Mouse (Mus musculus) cerebellum, adult 8-10 months (tissue): ENCODE measurements around the gene Bfar.
"Not testable (repeated sequence)": the region's sequence is repeated elsewhere in the genome, so short reads cannot be mapped to it uniquely, and the experiment has no call there.

Experiments used
- DNase-seq: peaks from one replicate; pipeline ENCODE4 v3.0.0; 2022

Gene Bfar

DNA sequence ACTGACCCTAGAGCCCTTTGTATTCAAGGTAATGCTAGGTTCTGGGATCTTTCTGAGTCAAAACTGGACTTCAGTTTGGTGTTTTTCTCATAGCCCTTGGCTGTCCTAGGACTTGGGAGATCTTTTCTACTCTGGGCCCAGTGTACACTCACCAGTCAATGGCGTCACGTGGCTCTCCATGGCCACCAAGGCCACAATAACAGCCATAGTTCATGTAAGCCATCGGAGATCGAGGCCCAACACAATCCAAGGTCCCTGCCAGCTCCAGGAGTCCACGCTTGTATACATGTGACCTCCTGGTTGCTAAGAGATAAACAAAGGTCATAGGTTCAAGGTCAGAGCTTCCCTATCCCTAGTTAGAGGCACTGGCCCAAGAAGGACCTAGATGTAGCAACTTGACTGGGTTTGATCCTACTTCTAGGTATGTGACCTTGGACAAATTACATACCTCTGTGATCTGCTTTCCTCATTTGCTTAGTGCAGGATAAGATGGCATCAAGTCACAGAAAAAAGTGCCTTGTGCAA lies 56.2 kb downstream of the Bfar start:
- no peak for DNase-seq

DNA sequence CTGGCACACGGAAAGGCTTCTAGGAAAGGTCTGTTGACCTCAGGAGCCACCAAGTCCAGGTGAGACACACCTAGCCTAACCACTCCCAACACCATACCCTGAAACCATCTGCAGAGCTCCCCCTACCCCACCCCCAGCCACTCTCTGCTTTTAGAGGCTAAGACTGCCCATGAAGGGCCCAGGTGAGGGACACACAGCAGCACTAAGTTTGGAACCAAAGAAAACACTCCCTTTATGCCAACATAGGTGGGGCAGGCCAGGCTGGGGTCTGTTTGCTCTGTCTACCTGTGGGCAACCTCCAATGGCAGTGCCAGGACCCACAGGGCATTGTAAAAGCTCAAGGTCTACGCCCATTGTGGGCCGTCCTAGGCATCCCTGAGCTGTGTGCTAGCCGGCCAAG lies 57.8 kb downstream of the Bfar start:
- no peak for DNase-seq

DNA sequence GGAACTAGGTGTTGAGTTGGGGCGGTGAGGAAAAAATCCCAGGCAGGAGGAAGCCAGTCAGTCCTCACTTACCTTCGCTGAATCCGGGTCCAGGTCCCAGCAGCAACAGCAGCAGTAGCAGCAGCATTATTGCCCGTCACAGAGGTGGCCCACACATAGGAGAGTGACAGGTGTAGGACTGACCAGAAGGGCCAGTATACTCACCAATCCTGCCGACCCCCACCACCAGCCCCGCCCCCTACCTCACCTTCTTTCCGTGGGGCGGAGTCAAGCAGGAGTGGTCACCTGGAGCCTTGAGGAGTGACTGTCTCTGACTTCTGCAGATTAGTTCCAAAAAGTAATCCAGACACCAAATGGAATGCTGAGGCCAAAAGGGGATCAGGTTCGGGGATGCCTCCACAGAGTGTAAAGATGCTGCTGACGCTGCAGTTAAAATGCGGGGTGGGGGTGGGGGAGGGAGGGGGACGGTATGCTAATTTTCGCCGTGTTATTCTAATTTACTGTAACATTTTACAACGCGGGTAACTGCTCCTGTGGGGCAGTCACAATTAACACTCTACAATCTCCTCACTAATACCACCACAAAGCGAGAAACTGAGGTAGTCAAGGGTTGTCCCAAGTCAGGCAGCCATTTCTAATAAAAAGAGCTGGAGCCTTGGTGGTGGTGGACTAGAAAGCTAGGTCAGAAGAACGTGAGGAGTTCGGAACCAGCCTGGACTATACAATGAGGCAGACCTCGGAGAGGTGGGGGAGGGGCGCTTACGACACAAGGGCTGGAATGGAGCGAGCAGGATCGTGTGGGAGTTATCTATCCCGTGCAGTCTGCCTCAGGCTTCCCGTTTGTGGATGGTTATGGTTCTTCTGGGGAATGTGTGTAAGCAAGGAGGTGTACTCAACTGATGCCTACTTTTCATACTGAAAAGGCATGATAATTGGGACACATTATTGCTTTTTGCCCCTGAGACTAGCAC lies 58.9 kb downstream of the Bfar start, which contains the start of gene Pla2g10:
Gene Pla2g10 (minus strand): TSS at position 699 of the 971 bp plus-strand sequence.
- DNase-seq: no peak

DNA sequence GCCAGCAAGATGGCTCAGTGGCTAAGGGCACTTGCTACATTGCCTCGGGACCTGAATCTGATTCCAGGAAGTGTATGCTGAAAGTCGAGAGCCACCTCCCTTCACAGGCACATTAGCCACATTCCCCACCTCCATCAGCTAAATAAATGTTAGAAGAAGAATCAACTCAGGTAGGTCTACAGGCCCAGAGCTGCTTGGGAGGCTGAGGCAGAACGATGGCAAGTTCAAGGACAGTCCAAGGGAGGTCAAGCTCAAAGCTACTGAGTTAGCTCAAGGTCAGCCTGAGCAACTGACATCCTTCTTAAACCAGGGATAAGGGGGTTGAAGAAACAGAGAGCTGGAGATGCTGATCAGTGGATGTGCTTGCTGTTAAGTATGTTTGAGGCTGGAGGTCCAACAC lies 61.1 kb downstream of the Bfar start:
- DNase-seq: no peak

DNA sequence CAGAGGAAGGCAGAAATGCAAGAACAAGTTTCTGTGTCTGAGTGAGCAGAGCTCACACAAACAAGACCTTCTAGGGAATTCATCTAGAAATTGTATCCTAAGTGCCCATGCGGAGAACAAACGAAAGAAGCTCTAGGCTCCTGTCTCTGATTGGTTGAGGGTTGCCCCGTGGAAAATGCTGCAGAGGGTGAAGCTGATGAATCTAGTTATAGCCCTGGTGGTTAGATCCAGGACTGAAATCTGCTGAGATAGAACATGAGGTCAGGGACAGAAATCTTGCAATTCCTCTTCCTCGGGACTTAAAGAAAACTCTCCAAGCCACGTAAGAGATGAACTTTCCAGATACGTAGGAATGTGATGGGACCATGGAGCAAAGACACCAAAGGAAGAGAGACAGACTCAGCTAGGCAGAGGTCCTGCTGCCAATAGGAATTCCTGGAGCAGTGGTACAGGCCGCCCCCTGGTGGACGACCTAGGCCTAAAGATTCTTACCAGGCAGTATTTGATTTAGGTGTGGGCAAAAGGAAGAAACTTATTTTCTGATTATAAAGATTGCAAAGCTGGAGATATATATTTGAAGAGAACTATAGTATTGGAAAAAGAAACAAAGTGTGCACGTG lies 62.0 kb downstream of the Bfar start:
- peak; percentile 67 for DNase-seq

DNA sequence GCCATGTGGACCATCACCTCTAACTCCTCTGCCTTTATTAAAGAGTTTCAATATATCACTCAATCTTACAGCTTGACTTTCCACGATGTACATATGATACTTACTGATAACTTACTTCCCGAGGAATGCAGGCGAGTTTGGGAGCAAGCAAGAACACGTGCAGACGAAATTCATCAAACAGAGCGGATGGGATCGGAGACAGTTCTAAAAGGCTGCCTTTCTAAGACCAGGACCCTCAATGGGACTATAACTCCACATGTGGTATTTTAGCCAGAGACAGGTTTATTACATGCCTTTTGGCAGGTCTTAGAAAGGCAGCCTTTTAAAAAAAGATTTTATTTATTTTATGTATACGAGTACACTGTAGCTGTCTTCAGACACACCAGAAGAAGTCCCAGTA lies 64.3 kb downstream of the Bfar start:
- no peak for DNase-seq

DNA sequence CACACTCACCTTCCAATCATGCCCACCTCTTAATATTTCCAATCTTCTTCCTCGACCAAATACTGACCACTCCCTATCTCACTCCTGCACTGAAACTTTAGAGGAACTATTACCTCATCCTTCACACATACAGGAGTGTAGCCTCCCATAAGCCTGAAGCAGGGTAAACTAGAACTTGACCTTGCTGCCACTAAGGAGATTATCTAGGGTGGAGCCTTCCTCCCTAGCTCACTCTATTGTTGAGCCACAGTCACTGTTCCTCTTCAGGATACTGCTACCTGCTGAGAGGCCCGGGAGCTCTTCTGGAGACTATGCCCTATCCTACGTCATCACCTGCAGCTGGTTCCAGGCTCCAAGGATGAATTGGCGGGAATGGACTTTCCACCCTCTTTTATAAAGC lies 67.4 kb downstream of the Bfar start:
- DNase-seq: not testable (repeated sequence)

DNA sequence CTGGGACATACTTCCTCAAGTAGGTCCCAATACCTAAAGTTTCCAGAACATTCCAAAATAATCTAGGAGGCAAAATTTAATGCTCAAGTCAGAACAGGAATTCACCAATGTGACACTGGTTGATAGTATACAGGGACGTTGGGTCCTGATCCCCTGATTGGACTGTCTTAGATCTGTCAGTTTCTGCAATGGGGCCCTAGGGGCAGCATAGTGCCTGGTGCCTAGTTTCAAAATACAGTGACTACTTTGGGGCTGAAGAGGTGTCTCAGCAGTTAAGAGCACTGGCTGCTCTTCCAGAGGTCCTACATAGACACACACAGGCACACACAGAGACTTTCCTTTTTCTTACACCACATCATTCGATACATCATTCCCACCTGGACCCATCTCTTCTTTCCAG lies 69.2 kb downstream of the Bfar start:
- DNase-seq: no peak

DNA sequence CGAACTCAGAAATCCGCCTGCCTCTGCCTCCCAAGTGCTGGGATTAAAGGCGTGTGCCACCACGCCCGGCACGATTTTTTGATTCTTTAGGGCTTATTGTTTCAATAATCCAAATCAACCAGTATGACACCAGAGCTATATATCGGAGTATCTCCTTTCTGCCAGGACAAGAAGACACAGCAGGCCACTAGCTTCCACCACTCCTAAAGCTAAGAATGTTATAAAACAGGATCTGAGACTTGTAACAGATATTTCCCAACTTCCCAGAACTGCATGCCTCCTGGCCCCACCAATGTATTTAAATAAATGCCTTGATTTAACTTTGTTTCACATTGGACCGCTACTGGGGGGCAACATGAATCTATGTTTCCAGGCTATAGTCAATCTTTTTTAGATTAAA lies 76.0 kb downstream of the Bfar start:
- no peak for DNase-seq

DNA sequence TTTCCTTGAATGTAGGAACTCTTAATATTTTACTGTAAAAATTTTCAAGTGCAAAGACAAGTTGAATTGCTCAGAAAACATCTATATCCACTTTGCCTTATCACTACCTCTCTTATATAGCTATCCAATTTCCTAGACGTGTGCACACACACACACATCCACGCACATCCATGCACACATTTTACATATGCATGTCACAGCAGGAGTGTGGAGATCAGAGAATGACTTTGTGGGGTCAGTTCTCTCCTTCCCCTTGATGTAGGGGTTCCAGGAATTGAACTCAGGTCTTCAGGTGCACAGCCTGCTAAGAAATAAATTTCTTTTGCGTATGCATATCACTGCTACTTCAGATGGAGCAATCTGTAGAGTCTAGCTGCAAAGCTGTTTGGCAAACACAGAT lies 76.5 kb downstream of the Bfar start:
- no peak for DNase-seq

DNA sequence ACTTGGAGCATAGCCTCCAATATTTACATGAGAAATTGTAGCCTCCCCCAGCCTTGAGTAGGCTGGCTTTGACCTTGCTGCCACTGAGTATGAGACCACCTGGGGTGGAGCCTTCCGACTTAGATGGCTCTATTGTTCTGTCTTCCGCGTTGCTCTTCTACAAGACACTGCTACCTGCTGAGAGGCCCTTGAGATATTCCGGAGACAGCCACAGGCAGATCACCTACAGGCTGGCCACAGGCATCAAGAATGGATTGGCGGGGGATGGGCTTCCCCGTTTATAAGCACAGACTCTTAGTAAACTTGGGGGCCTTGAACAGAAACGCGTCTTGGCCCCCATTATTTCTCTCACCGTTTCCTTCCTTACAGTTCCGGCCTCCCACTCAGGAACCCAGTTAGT lies 77.2 kb downstream of the Bfar start:
- DNase-seq: not testable (repeated sequence)

DNA sequence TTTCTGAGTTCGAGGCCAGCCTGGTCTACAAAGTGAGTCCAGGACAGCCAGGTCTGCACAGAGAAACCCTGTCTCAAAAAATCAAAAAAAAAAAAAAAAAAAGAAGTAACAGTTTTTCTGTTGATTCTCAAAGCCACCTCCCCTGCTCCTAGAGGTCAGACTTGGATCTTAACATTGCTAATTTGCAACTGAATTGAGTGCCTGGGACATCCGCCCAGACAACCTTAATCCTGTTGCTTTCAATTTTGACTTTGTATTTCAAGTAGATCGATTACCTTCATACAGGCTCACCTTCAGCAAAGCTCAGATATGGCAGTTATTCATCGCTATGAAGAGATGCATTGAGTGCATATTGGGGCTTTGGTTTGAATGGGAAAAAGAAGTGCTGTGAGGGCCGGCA lies 77.6 kb downstream of the Bfar start:
- DNase-seq: no peak

DNA sequence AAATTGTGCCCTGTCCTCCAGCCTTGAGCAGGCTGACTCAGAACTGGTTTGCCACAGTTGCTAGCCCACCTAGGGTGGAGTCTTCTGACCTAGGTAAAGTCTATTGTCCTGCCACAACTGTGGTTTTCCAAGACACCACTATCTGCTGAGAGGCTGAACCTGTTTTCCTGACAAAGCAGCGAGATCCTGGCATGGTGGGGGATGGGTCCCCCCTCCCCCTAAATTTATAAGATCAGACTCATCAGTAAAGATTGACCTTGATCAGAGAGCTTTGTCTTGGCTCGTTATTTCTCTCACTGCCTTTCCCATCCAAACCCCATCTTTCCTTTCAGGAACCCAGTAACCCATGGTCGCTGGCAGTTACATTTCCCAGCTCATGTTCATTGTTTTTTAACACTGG lies 78.3 kb downstream of the Bfar start:
- DNase-seq: no peak

DNA sequence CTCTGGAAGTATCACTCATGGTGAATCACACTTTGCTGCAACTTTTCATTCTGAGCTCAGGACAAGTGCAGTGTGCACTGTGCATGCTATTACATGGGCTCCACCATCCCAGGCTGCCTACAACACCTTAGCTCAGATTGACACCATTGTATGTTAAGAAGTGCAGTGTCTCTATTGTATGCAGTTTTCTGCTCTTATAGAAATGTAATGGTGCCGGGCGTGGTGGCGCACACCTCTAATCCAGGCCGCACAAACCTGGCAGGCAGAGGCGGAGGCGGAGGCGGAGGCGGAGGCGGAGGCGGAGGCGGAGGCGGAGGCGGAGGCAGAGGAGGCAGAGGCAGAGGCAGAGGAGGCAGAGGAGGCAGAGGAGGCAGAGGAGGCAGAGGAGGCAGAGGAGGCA lies 79.0 kb downstream of the Bfar start:
- no peak for DNase-seq
